Comparison of ENCODE assay signal across 30 mouse cellular contexts in the genomic region with DNA sequence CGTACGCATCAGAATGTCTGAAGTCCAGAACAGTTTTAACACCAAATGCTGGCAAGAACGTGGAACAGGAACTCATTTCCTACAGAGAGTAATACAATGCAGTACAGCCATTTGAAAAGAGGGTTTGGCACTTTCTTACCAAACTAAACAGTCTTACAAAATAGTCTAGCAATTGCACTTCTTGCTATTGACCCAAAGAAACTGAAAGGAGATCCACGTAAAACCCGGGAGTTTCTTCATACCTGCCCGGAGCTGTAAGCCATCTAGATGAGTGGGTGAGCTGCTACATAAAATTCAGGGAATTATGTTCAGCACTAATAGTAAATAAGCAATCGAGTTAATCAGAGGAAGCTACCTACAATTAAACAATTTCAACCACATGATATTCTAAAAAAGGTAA. TPM values are rescaled to one million over a fixed set of nuclear protein-coding genes. Genes with fewer than 3 reads are reported as not detected.
"Had no signal": no experiment of that assay in that cellular context is flagged by ENCODE, and none has a peak within 500 bp of the region (broad histone marks: within the 10 kb centered on the region; RNA-seq: fewer than 3 reads in every experiment).

No protein-coding gene starts in this region.

- DNase-seq: cerebellum, adult 2 months; cerebellum, adult 8-10 months; cerebellum, adult 9-10 months; cerebellum, adult 9-11 months; cerebellum, postnatal 10 days; cerebellum, postnatal 14 days; cerebellum, postnatal 25 days; cerebellum, postnatal 36 days; embryo, embryonic 11 days; forebrain, postnatal 0 days; gastrocnemius, adult 2 months; gastrocnemius, postnatal 10 days; gastrocnemius, postnatal 14 days; gastrocnemius, postnatal 25 days; gastrocnemius, postnatal 36 days; heart, adult 11 months; heart, adult 18-20 months; heart, adult 2 months had no signal

- H3K4me2 ChIP-seq: embryonic facial prominence, embryonic 12.5 days; embryonic facial prominence, embryonic 13.5 days; embryonic facial prominence, embryonic 15.5 days; forebrain, embryonic 12.5 days; forebrain, embryonic 13.5 days; forebrain, embryonic 15.5 days had no signal

- ATAC-seq: forebrain, embryonic 13.5 days; forebrain, embryonic 14.5 days; forebrain, embryonic 15.5 days; forebrain, embryonic 16.5 days; forebrain, postnatal 0 days had no signal

- H3K9me3 ChIP-seq: embryonic facial prominence, embryonic 10.5 days; embryonic facial prominence, embryonic 12.5 days; embryonic facial prominence, embryonic 13.5 days; embryonic facial prominence, embryonic 15.5 days; forebrain, embryonic 10.5 days; forebrain, embryonic 12.5 days; forebrain, embryonic 13.5 days; forebrain, embryonic 15.5 days; heart, embryonic 10.5 days had no signal

- H3K4me3 ChIP-seq: embryonic facial prominence, embryonic 10.5 days; embryonic facial prominence, embryonic 12.5 days; embryonic facial prominence, embryonic 13.5 days; embryonic facial prominence, embryonic 15.5 days; erythroblast, embryonic 14.5 days; forebrain, embryonic 10.5 days; forebrain, embryonic 12.5 days; forebrain, embryonic 13.5 days; forebrain, embryonic 15.5 days; gastrocnemius, adult 2 months; heart, adult 2 months; heart, embryonic 10.5 days had no signal

- H3K4me1 ChIP-seq: embryonic facial prominence, embryonic 10.5 days; embryonic facial prominence, embryonic 12.5 days; embryonic facial prominence, embryonic 13.5 days; embryonic facial prominence, embryonic 15.5 days; forebrain, embryonic 10.5 days; forebrain, embryonic 12.5 days; forebrain, embryonic 13.5 days; forebrain, embryonic 15.5 days; heart, embryonic 10.5 days had no signal

- H3K36me3 ChIP-seq: embryonic facial prominence, embryonic 10.5 days; embryonic facial prominence, embryonic 12.5 days; embryonic facial prominence, embryonic 13.5 days; embryonic facial prominence, embryonic 15.5 days; forebrain, embryonic 10.5 days; forebrain, embryonic 12.5 days; forebrain, embryonic 15.5 days; heart, embryonic 10.5 days had no signal

- H3K27me3 ChIP-seq: embryonic facial prominence, embryonic 12.5 days; embryonic facial prominence, embryonic 13.5 days; embryonic facial prominence, embryonic 15.5 days; forebrain, embryonic 12.5 days; forebrain, embryonic 13.5 days; forebrain, embryonic 15.5 days had no signal

- H3K27ac ChIP-seq: embryonic facial prominence, embryonic 10.5 days; embryonic facial prominence, embryonic 12.5 days; embryonic facial prominence, embryonic 13.5 days; embryonic facial prominence, embryonic 15.5 days; forebrain, embryonic 10.5 days; forebrain, embryonic 12.5 days; forebrain, embryonic 13.5 days; forebrain, embryonic 15.5 days; gastrocnemius, adult 2 months; heart, adult 2 months; heart, embryonic 10.5 days had no signal

- H3K9ac ChIP-seq: embryonic facial prominence, embryonic 12.5 days; embryonic facial prominence, embryonic 13.5 days; embryonic facial prominence, embryonic 15.5 days; forebrain, embryonic 12.5 days; forebrain, embryonic 13.5 days; forebrain, embryonic 15.5 days; forebrain, postnatal 0 days had no signal

RNA-seq across cellular contexts. Expression of a gene that starts 47.5 kb away (rescaled TPM):
- polyA plus RNA-seq: erythroblast, embryonic 14.5 days had no signal
